Mouse (Mus musculus): ENCODE data around the gene Ldhc.
"Not testable (repeated sequence)": the region's sequence is repeated elsewhere in the genome, so short reads cannot be mapped to it uniquely, and the experiment has no call there.

The Ldhc gene

GRCm38 (mm10) chr7:46860996-46861395 lies at the start of gene Ldhc:
Ldhc (plus strand) TSS chr7:46861203.
- no peak for DNase-seq (ENCODE audit: low spot score)

GRCm38 (mm10) chr7:46814012-46814411 lies 47.0 kb upstream of the Ldhc start:
- no peak for DNase-seq (ENCODE audit: low spot score)

- DNase-seq (ENCODE audit: low spot score) = not testable (repeated sequence)
Measured at GRCm38 (mm10) chr7:46820876-46821632, 39.9 kb upstream of the Ldhc start.

- DNase-seq (ENCODE audit: low spot score) = no peak
Measured at GRCm38 (mm10) chr7:46827046-46827802, 33.8 kb upstream of the Ldhc start.

- no peak for DNase-seq (ENCODE audit: low spot score)
Measured at GRCm38 (mm10) chr7:46827803-46828184, 33.2 kb upstream of the Ldhc start.

- DNase-seq (ENCODE audit: low spot score) = no peak
Measured at GRCm38 (mm10) chr7:46829911-46830310, 31.1 kb upstream of the Ldhc start.

GRCm38 (mm10) chr7:46830799-46831590 lies 30.0 kb upstream of the Ldhc start:
- no peak for DNase-seq (ENCODE audit: low spot score)

- no peak for DNase-seq (ENCODE audit: low spot score)
Measured at GRCm38 (mm10) chr7:46831693-46832092, 29.3 kb upstream of the Ldhc start.

- not testable (repeated sequence) for DNase-seq (ENCODE audit: low spot score)
Measured at GRCm38 (mm10) chr7:46832112-46832810, 28.7 kb upstream of the Ldhc start.

- no peak for DNase-seq (ENCODE audit: low spot score)
Measured at GRCm38 (mm10) chr7:46833266-46833665, 27.7 kb upstream of the Ldhc start.

GRCm38 (mm10) chr7:46833670-46834255 lies 27.2 kb upstream of the Ldhc start:
- no peak for DNase-seq (ENCODE audit: low spot score)

- no peak for DNase-seq (ENCODE audit: low spot score)
Measured at GRCm38 (mm10) chr7:46834994-46835610, 25.9 kb upstream of the Ldhc start.

- DNase-seq (ENCODE audit: low spot score) = no peak
Measured at GRCm38 (mm10) chr7:46836357-46836756, 24.6 kb upstream of the Ldhc start.

- no peak for DNase-seq (ENCODE audit: low spot score)
Measured at GRCm38 (mm10) chr7:46837073-46837472, 23.9 kb upstream of the Ldhc start.

- DNase-seq (ENCODE audit: low spot score) = no peak
Measured at GRCm38 (mm10) chr7:46838104-46838671, 22.8 kb upstream of the Ldhc start.

- peak; percentile 80 for DNase-seq (ENCODE audit: low spot score)
Measured at GRCm38 (mm10) chr7:46838891-46839302, 22.1 kb upstream of the Ldhc start.

GRCm38 (mm10) chr7:46839446-46839845 lies 21.6 kb upstream of the Ldhc start:
- no peak for DNase-seq (ENCODE audit: low spot score)

- DNase-seq (ENCODE audit: low spot score) = no peak
Measured at GRCm38 (mm10) chr7:46839861-46840260, 21.1 kb upstream of the Ldhc start.

GRCm38 (mm10) chr7:46840326-46840725 lies 20.7 kb upstream of the Ldhc start:
- DNase-seq (ENCODE audit: low spot score) = no peak

- DNase-seq (ENCODE audit: low spot score) = no peak
Measured at GRCm38 (mm10) chr7:46840787-46841525, 20.0 kb upstream of the Ldhc start, which contains the start of gene Ldha. Ldha (plus strand) TSS chr7:46841475.

Data from layer of hippocampus, adult 11-12 months (tissue).